In the genomic region with DNA sequence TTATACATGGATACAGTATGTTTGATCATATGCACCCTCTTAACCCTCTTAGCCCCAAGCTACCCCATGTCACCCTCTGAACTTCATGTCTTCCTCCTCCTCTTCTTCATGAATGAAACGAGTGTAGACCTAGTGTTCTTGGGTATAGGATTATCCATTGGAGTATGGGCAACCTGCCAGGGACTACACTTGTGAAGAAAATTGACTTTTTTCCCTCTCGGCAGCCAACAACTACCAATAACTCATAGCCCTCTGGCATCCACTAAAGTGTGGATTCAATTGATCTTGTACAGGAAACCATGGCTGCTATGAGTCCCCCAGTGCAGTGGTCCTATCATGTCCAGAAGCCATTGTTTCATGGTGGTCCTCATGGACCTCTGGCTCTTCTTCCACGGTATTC, we compare ENCODE assay signal across 16 mouse cellular contexts. TPM values are rescaled to one million over a fixed set of nuclear protein-coding genes. Genes with fewer than 3 reads are reported as not detected.
DNase-seq lines count a peak whose midpoint lies in the region; ATAC-seq and TF ChIP-seq lines count a peak whose summit lies in the region.
"Had no signal": no experiment of that assay in that cellular context is flagged by ENCODE, and none has a peak within 500 bp of the region (broad histone marks: within the 10 kb centered on the region; RNA-seq: fewer than 3 reads in every experiment).

No protein-coding gene starts in this region.

- WGBS in embryonic facial prominence, embryonic 12.5 days = 70% methylated on average over 3 of the region's 3 CpGs
- 81% methylated on average over 3 of the region's 3 CpGs for WGBS in embryonic facial prominence, embryonic 10.5 days
- WGBS in lung, embryonic 15.5 days = 39% methylated on average over 3 of the region's 3 CpGs
- 40% methylated on average over 3 of the region's 3 CpGs for WGBS in stomach, postnatal 0 days

- no peak overlapping the region for H3K9ac ChIP-seq in embryonic facial prominence, embryonic 12.5 days
- no peak overlapping the region for H3K9ac ChIP-seq in lung, embryonic 15.5 days
- H3K9ac ChIP-seq in stomach, postnatal 0 days (ENCODE audit: low read length) = 0 out of 2 replicates have a peak overlapping the region, but pooled peaks have one; percentile 18
- H3K9ac ChIP-seq: hindbrain, embryonic 12.5 days; neural tube, embryonic 12.5 days had no signal

- no peaks in the 10 kb centered on the region for H3K27me3 ChIP-seq in embryonic facial prominence, embryonic 12.5 days
- no peaks in the 10 kb centered on the region for H3K27me3 ChIP-seq in embryonic facial prominence, embryonic 10.5 days (replicated peaks; ENCODE audit: low read depth, poor library complexity, severe bottlenecking)
- no peaks in the 10 kb centered on the region for H3K27me3 ChIP-seq in lung, embryonic 15.5 days
- no peaks in the 10 kb centered on the region for H3K27me3 ChIP-seq in stomach, postnatal 0 days (ENCODE audit: control insufficient read depth, insufficient read depth, low read length)
- H3K27me3 ChIP-seq: hindbrain, embryonic 12.5 days; neural tube, embryonic 12.5 days had no signal

- 0 out of 2 replicates have a peak overlapping the region, but pooled peaks have one; percentile 30 for H3K27ac ChIP-seq in embryonic facial prominence, embryonic 12.5 days
- no peak overlapping the region for H3K27ac ChIP-seq in embryonic facial prominence, embryonic 10.5 days (replicated peaks)
- peak overlapping the region; percentile 79 for H3K27ac ChIP-seq in lung, embryonic 15.5 days
- 0 out of 2 replicates have a peak overlapping the region, but pooled peaks have one; percentile 77 for H3K27ac ChIP-seq in stomach, postnatal 0 days (replicated peaks)
- H3K27ac ChIP-seq: forebrain, embryonic 10.5 days; hindbrain, embryonic 12.5 days; neural tube, embryonic 12.5 days had no signal

- no peaks in the 10 kb centered on the region for H3K36me3 ChIP-seq in embryonic facial prominence, embryonic 12.5 days
- H3K36me3 ChIP-seq in embryonic facial prominence, embryonic 10.5 days (replicated peaks) = no peaks in the 10 kb centered on the region
- no peaks in the 10 kb centered on the region for H3K36me3 ChIP-seq in lung, embryonic 15.5 days
- H3K36me3 ChIP-seq in stomach, postnatal 0 days (ENCODE audit: control insufficient read depth, insufficient read depth, low read length) = no peaks in the 10 kb centered on the region
- H3K36me3 ChIP-seq: forebrain, embryonic 10.5 days; hindbrain, embryonic 12.5 days; neural tube, embryonic 12.5 days had no signal

- no peak overlapping the region for H3K4me3 ChIP-seq in embryonic facial prominence, embryonic 12.5 days
- no peak overlapping the region for H3K4me3 ChIP-seq in embryonic facial prominence, embryonic 10.5 days
- no peak overlapping the region for H3K4me3 ChIP-seq in lung, embryonic 15.5 days
- H3K4me3 ChIP-seq in stomach, postnatal 0 days (ENCODE audit: low read depth, low read length) = no peak overlapping the region
- H3K4me3 ChIP-seq: forebrain, embryonic 10.5 days; hindbrain, embryonic 12.5 days; neural tube, embryonic 12.5 days had no signal

- no peaks in the 10 kb centered on the region for H3K9me3 ChIP-seq in embryonic facial prominence, embryonic 12.5 days
- H3K9me3 ChIP-seq in embryonic facial prominence, embryonic 10.5 days = no peaks in the 10 kb centered on the region
- no peaks in the 10 kb centered on the region for H3K9me3 ChIP-seq in lung, embryonic 15.5 days
- H3K9me3 ChIP-seq in stomach, postnatal 0 days (ENCODE audit: control insufficient read depth, low read length) = no peaks in the 10 kb centered on the region
- H3K9me3 ChIP-seq: forebrain, embryonic 10.5 days; hindbrain, embryonic 12.5 days; neural tube, embryonic 12.5 days had no signal

- TF ChIP-seq EP300 in stomach, postnatal 0 days (optimal IDR thresholded peaks at IDR 0.05) = no peak

- no peak for TF ChIP-seq CTCF in stomach, postnatal 0 days (IDR thresholded peaks at IDR 0.05; ENCODE audit: low read depth)

- ATAC-seq in embryonic facial prominence, embryonic 12.5 days (ENCODE audit: insufficient number of reproducible peaks, insufficient read depth, low FRiP score, low TSS enrichment) = no peak
- no peak for ATAC-seq in lung, embryonic 15.5 days (ENCODE audit: borderline replicate concordance, extremely low read depth, low FRiP score, low TSS enrichment)
- no peak for ATAC-seq in stomach, postnatal 0 days (ENCODE audit: low FRiP score, low TSS enrichment)
- ATAC-seq: activated CD4-positive, CD25-positive, alpha-beta regulatory T cell, adult 4 months had no signal

- intact Hi-C loops in heart, postnatal 25 days (cut with DNase I) = loop anchor here (5.0 kb wide), 1 partner anchor 46 kb away; no protein-coding TSS in a partner anchor

- DNase-seq in embryonic facial prominence, embryonic 10.5 days (ENCODE audit: low spot score) = no peak
- DNase-seq in heart, postnatal 4 days = peak; percentile 19
- DNase-seq in heart, postnatal 25 days (ENCODE audit: low spot score) = no peak
- DNase-seq in lung, postnatal 25 days (ENCODE audit: low spot score) = no peak
- DNase-seq in stomach, postnatal 0 days (ENCODE audit: low spot score) = no peak
- DNase-seq in cerebellum, adult 11-12 months = no peak
- DNase-seq: cerebellum, postnatal 36 days; right cerebral cortex, postnatal 25 days; thymus, adult 18-20 months had no signal

- no peaks in the 10 kb centered on the region for H3K4me1 ChIP-seq in embryonic facial prominence, embryonic 12.5 days
- peaks cover 9% of the 10 kb centered on the region; the same call in 1 of the 2 replicates for H3K4me1 ChIP-seq in embryonic facial prominence, embryonic 10.5 days
- peaks cover 21% of the 10 kb centered on the region for H3K4me1 ChIP-seq in lung, embryonic 15.5 days
- H3K4me1 ChIP-seq in stomach, postnatal 0 days (replicated peaks; ENCODE audit: control insufficient read depth, insufficient read depth) = 0 out of 2 replicates have a peak, but pooled peaks cover 2% of the 10 kb centered on the region
- H3K4me1 ChIP-seq: forebrain, embryonic 10.5 days; hindbrain, embryonic 12.5 days; neural tube, embryonic 12.5 days had no signal

- H3K4me2 ChIP-seq in embryonic facial prominence, embryonic 12.5 days (replicated peaks) = no peak overlapping the region
- no peak overlapping the region for H3K4me2 ChIP-seq in lung, embryonic 15.5 days
- no peak overlapping the region for H3K4me2 ChIP-seq in stomach, postnatal 0 days (replicated peaks; ENCODE audit: low read depth)
- H3K4me2 ChIP-seq: hindbrain, embryonic 12.5 days; neural tube, embryonic 12.5 days had no signal

RNA-seq across cellular contexts. Expression of a gene that starts 2.6 kb away (rescaled TPM):
- polyA plus RNA-seq in embryonic facial prominence, embryonic 12.5 days (2016; fragmentation: Nextera tagmentation; extraction: Ambion mirVana) = 0.19 and 0.27 TPM in 2 replicates
- 0.10 TPM in 1 of 2 replicates, not detected in the other for polyA plus RNA-seq in embryonic facial prominence, embryonic 10.5 days (2016; fragmentation: Nextera tagmentation; extraction: Ambion mirVana)
- total RNA-seq in heart, postnatal 4 days (2021) = not detected
- not detected for total RNA-seq in heart, postnatal 25 days (2021)
- polyA plus RNA-seq in lung, embryonic 15.5 days (2015; fragmentation: Nextera tagmentation; extraction: Ambion mirVana) = 0.09 TPM in 1 of 2 replicates, not detected in the other
- 0.02 and 0.08 TPM in 2 replicates for polyA plus RNA-seq in stomach, postnatal 0 days (2015; fragmentation: Nextera tagmentation; extraction: Ambion mirVana)
- polyA plus RNA-seq: activated CD4-positive, CD25-positive, alpha-beta regulatory T cell, adult 4 months; forebrain, embryonic 10.5 days; hindbrain, embryonic 12.5 days had no signal

RNA-seq across cellular contexts. Expression of a gene that starts 30.5 kb away (rescaled TPM):
- polyA plus RNA-seq in embryonic facial prominence, embryonic 12.5 days (2016; fragmentation: Nextera tagmentation; extraction: Ambion mirVana) = 0.08 and 0.12 TPM in 2 replicates
- polyA plus RNA-seq in embryonic facial prominence, embryonic 10.5 days (2016; fragmentation: Nextera tagmentation; extraction: Ambion mirVana) = 0.04 TPM in 1 of 2 replicates, not detected in the other
- total RNA-seq in heart, postnatal 4 days (2021) = under 1 TPM; 0.07 to 0.10 TPM
- under 1 TPM; 0.03 to 0.05 TPM for total RNA-seq in heart, postnatal 25 days (2021)
- 0.03 and 0.10 TPM in 2 replicates for polyA plus RNA-seq in lung, embryonic 15.5 days (2015; fragmentation: Nextera tagmentation; extraction: Ambion mirVana)
- 0.57 and 0.61 TPM in 2 replicates for polyA plus RNA-seq in stomach, postnatal 0 days (2015; fragmentation: Nextera tagmentation; extraction: Ambion mirVana)
- total RNA-seq: CH12.LX had no signal

RNA-seq across cellular contexts. Expression of a gene that starts 37.5 kb away (rescaled TPM):
- polyA plus RNA-seq in embryonic facial prominence, embryonic 12.5 days (2016; fragmentation: Nextera tagmentation; extraction: Ambion mirVana) = 2.0 and 2.1 TPM in 2 replicates
- 0.49 and 0.86 TPM in 2 replicates for polyA plus RNA-seq in embryonic facial prominence, embryonic 10.5 days (2016; fragmentation: Nextera tagmentation; extraction: Ambion mirVana)
- 1 to 10 TPM in 1 of 2 experiments, under 1 TPM in 1; 0.95 to 1.1 TPM for total RNA-seq in heart, postnatal 4 days (2021)
- total RNA-seq in heart, postnatal 25 days (2021) = 1 to 10 TPM; 1.4 TPM
- polyA plus RNA-seq in lung, embryonic 15.5 days (2015; fragmentation: Nextera tagmentation; extraction: Ambion mirVana) = 1.6 TPM in 2 replicates
- 3.4 and 4.0 TPM in 2 replicates for polyA plus RNA-seq in stomach, postnatal 0 days (2015; fragmentation: Nextera tagmentation; extraction: Ambion mirVana)

RNA-seq across cellular contexts. Expression of a gene that starts 37.9 kb away (rescaled TPM):
- polyA plus RNA-seq in embryonic facial prominence, embryonic 12.5 days (2016; fragmentation: Nextera tagmentation; extraction: Ambion mirVana) = 24.5 and 26.5 TPM in 2 replicates
- polyA plus RNA-seq in embryonic facial prominence, embryonic 10.5 days (2016; fragmentation: Nextera tagmentation; extraction: Ambion mirVana) = 17.4 and 18.4 TPM in 2 replicates
- 1 to 10 TPM; 8.4 to 8.7 TPM for total RNA-seq in heart, postnatal 4 days (2021)
- total RNA-seq in heart, postnatal 25 days (2021) = 10 to 100 TPM; 12.1 to 14.3 TPM
- polyA plus RNA-seq in lung, embryonic 15.5 days (2015; fragmentation: Nextera tagmentation; extraction: Ambion mirVana) = 12.8 and 13.5 TPM in 2 replicates
- polyA plus RNA-seq in stomach, postnatal 0 days (2015; fragmentation: Nextera tagmentation; extraction: Ambion mirVana) = 15.9 and 17.4 TPM in 2 replicates

RNA-seq across cellular contexts. Expression of a gene that starts 59.8 kb away (rescaled TPM):
- polyA plus RNA-seq in embryonic facial prominence, embryonic 12.5 days (2016; fragmentation: Nextera tagmentation; extraction: Ambion mirVana) = 206 and 211 TPM in 2 replicates
- polyA plus RNA-seq in embryonic facial prominence, embryonic 10.5 days (2016; fragmentation: Nextera tagmentation; extraction: Ambion mirVana) = 189 and 206 TPM in 2 replicates
- total RNA-seq in heart, postnatal 4 days (2021) = 100 to 1,000 TPM; 109 to 112 TPM
- total RNA-seq in heart, postnatal 25 days (2021) = 10 to 100 TPM; 45.9 to 50.0 TPM
- 270 and 276 TPM in 2 replicates for polyA plus RNA-seq in lung, embryonic 15.5 days (2015; fragmentation: Nextera tagmentation; extraction: Ambion mirVana)
- polyA plus RNA-seq in stomach, postnatal 0 days (2015; fragmentation: Nextera tagmentation; extraction: Ambion mirVana) = 176 and 184 TPM in 2 replicates
